Mouse (Mus musculus): ENCODE results near the gene Nav2. TPM values are rescaled to one million over a fixed set of nuclear protein-coding genes. Genes with fewer than 3 reads are reported as not detected.
A peak's percentile ranks its signal among the peaks of the same experiment; 100 is the strongest.

The Nav2 gene
- total RNA-seq, 2 experiments from 2014 or later, result 53.0 to 60.1 TPM

GRCm38 (mm10) chr7:49181010-49181409 lies 272.5 kb downstream of the Nav2 start:
- intact Hi-C loops (cut with DNase I), result no loop called here
- DNase-seq (ENCODE audit: low spot score), result no peak

DNA sequence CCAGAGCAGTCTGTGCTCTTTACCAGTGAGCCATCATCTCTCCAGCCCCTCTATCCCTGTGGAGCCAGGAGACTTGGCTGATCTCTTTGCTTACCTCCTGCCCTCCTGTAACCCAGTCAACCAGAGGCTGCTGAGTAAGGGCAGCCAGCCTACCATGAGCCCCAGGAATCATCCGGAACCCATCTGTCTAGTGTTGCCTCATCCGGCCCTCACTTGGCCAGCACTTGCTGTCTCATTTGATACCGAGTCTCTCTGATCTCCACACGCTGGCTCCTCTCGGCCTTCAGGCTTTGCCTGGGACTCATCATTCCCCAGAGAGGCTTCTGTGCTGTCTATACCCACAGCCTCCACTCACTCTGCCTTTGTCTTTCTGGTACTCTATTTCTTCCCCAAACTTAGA lies 273.9 kb downstream of the Nav2 start:
- DNase-seq (ENCODE audit: low spot score), result no peak
- intact Hi-C loops (cut with DNase I), result no loop called here

DNA sequence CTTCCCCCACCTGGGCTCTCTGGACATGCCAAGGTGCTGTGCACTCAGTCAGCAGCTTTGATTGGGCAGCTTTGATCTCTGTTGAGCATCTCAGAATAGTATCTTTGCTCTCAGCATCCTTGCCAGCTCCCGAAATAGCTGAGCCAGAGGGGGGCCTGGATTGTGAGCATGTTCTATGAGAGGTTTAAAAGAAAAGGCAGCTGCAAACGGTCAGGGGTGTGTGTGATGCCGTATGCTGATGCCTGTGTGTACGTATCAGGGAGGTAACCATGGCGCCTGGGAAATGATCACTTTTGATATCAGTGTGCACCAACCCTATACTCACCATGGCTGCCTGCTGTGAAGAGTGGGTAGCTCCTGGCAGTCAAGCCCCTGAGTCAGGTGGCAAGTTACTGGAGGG lies 275.2 kb downstream of the Nav2 start:
- intact Hi-C loops (cut with DNase I), result no loop called here
- no peak for DNase-seq (ENCODE audit: low spot score)

GRCm38 (mm10) chr7:49185991-49186390 lies 277.5 kb downstream of the Nav2 start:
- no peak for DNase-seq (ENCODE audit: low spot score)
- intact Hi-C loops (cut with DNase I), result no loop called here

DNA sequence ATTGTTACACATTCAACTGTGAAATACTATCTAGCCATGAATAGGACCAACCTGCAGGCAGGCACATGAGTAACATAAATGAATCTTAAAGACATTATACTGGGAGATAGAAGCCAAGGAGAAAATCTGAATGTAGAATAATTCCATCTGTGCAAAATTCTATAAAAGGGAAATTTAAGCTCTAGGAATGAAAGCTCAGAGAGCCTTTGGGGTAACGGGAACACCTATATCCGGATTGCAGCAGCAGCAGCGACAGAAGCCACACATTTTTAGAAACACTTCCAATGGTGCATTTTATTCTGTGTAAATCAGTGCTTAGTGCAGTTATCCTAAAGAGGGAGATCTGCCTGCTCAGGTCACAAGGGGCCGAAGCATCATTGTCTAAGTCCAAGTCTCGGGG lies 280.8 kb downstream of the Nav2 start:
- intact Hi-C loops (cut with DNase I), result no loop called here
- DNase-seq (ENCODE audit: low spot score), result no peak

- DNase-seq (ENCODE audit: low spot score), result no peak
- intact Hi-C loops (cut with DNase I), result no loop called here
Measured at GRCm38 (mm10) chr7:49190231-49190985, 281.9 kb downstream of the Nav2 start.

GRCm38 (mm10) chr7:49191081-49191678 lies 282.7 kb downstream of the Nav2 start:
- DNase-seq (ENCODE audit: low spot score), result no peak
- intact Hi-C loops (cut with DNase I), result no loop called here

DNA sequence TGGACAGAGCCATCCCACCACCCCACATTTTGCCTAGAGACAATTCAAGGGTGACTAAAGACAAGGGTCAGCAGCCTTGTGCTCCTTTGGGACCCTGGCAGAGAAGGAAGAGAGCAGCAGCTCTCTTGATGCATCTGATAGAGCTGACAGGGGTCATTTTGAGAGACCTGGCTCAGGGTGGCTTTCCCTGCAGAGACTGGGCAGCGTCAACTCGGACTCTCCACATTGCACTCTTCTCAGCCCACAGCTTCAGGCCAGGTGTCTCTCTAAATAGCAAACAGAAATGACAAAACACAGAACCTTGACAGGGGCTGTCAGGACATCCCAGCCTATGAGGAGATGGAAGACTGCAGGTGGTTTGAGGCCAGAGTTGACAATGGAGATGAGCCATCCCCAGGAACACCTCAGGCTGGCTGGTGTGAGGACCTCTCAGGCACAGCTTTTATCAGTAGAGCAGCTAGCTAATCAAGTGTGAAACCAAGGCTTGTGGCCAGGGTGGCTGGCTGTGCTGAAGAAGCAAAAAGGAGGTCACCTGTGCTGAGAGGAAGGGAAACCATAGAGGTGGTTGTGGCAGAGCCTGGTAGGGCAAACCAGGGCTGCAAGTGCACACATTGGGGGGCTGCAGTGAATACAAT lies 283.7 kb downstream of the Nav2 start:
- DNase-seq (ENCODE audit: low spot score), result no peak
- intact Hi-C loops (cut with DNase I), result no loop called here

- DNase-seq (ENCODE audit: low spot score), result no peak
- intact Hi-C loops (cut with DNase I), result no loop called here
Measured at GRCm38 (mm10) chr7:49195711-49196147, 287.2 kb downstream of the Nav2 start.

DNA sequence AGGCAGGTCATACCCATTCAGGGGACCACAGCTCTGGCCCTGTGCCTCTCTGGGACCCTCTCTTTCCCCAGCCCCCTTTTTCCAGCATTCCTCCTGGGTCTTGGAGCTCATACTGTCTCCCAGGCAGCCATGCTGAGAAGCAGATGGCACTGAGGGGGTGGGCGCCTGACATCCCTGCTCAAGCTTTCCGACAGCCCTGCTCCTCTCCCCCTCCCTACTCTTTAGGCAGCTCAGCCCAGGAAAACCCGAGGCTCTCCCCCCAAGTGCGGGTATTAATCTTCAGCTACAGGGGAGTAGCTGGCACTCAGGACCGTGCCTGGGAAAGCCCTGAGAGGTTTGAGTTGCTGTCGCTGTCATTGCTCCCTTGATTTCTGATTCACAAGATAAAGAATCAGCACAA lies 290.9 kb downstream of the Nav2 start:
- intact Hi-C loops (cut with DNase I), result no loop called here
- no peak for DNase-seq (ENCODE audit: low spot score)

GRCm38 (mm10) chr7:49200270-49200669 lies 291.8 kb downstream of the Nav2 start:
- intact Hi-C loops (cut with DNase I), result no loop called here
- DNase-seq (ENCODE audit: low spot score), result no peak

DNA sequence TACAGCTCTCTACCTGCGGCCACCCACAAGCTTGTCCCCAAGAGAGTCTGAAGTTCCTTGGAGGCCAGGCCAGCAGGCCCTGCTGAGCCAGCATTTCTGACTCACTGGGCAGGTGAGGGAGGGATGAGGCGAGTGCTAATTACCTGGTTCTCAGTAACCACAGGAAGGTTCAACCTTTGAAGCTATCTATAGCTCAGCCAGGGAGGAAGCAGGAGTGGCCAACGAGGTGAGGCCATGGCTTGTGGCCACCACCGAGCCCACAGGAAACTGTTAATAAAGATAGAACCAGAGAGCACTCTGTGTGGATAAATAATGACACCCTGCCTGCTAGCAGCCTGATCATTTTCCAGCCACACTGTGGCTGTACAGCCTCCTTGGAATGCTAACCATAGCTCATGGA lies 294.5 kb downstream of the Nav2 start:
- DNase-seq (ENCODE audit: low spot score), result no peak

DNA sequence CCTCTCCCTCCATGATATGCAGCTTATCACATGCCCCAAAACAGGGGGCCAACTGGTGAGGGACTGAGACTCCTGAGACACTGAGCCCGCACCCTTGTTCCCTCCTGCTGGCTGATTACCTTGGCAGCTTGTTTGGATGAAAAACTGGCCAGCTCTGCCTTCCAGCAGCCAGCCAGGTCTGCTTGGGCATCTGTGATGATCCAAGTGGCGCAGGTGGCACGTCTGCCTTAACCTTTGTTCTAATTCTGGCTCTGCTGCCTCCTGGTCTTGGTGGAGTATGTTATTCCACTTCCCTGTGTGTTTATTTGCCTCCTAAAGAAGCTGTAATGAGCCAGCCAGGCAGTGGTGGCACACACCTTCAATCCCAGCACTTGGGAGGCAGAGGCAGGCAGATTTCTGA lies 296.3 kb downstream of the Nav2 start:
- no peak for DNase-seq (ENCODE audit: low spot score)
- intact Hi-C loops (cut with DNase I), result loop anchor here (2.0 kb wide), 1 partner anchor 60 kb away; no protein-coding TSS in a partner anchor

More for the DNA sequence above, 294.5 kb downstream of the Nav2 start:
- intact Hi-C loops (cut with DNase I), result no loop called here

- no peak for DNase-seq (ENCODE audit: low spot score)
- intact Hi-C loops (cut with DNase I), result loop anchor here (2.0 kb wide), 1 partner anchor 61 kb away; no protein-coding TSS in a partner anchor
Measured at GRCm38 (mm10) chr7:49205551-49205950, 297.0 kb downstream of the Nav2 start.

- intact Hi-C loops (cut with DNase I), result no loop called here
Measured at GRCm38 (mm10) chr7:49206775-49207676, 298.5 kb downstream of the Nav2 start.

DNA sequence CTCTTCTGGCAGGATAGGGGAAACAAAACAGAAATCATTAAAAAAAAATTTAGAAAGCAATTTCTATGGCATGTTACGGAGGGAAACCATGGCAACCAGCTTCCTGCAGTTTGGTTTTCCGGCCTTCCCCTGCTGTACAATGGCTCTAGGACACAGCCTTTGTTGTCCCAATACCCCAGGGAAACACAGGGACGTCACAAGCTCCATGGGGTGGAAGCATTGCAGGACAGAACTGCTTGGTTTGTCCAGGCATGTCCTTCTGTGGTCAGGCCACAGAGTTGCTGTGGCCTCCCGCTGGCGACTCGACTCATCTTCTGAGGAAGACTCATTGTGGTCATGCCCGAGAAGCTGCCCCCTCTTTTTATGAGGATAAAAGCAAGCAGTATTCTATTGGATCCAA lies 301.0 kb downstream of the Nav2 start:
- peak; percentile 40 for DNase-seq (ENCODE audit: low spot score)
- intact Hi-C loops (cut with DNase I), result no loop called here

More at GRCm38 (mm10) chr7:49206775-49207676, 298.5 kb downstream of the Nav2 start:
- DNase-seq (ENCODE audit: low spot score), result no peak

DNA sequence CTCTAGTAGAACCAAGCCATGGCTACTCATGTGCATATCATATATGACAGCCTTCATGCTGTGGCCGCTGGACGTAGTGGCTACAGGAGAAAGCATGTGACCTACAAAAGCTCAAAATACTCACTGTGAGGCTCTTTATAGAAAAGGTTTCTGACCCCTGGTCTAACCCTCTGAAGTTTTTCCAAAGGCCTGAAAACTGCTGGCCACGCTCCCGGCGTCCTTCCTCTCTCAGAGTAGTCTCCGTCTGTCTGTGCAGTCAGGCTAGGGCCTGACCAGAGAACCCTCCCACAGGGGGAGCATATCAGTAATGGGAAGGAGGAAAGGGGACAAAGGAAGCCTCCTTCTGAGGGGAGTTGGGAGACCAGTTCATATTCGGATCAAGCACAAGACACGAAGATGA lies 302.2 kb downstream of the Nav2 start:
- DNase-seq (ENCODE audit: low spot score), result no peak
- intact Hi-C loops (cut with DNase I), result no loop called here

GRCm38 (mm10) chr7:49213011-49213410 lies 304.5 kb downstream of the Nav2 start:
- DNase-seq (ENCODE audit: low spot score), result peak; percentile 38
- intact Hi-C loops (cut with DNase I), result loop anchor here (2.0 kb wide), 1 partner anchor 34 kb away; no protein-coding TSS in a partner anchor

GRCm38 (mm10) chr7:49217786-49218185 lies 309.3 kb downstream of the Nav2 start:
- intact Hi-C loops (cut with DNase I), result no loop called here
- no peak for DNase-seq (ENCODE audit: low spot score)

GRCm38 (mm10) chr7:49225741-49226140 lies 317.2 kb downstream of the Nav2 start:
- intact Hi-C loops (cut with DNase I), result no loop called here
- DNase-seq (ENCODE audit: low spot score), result no peak
